Mouse (Mus musculus): ENCODE data around the gene Pim2.

GRCm38 (mm10) chrX:7867141-7867540, 10.9 kb upstream of the Pim2 start:
- TF ChIP-seq CTCF (IDR thresholded peaks at IDR 0.05; ENCODE audit: low read depth, low read length) (no peak), POLR2A (IDR thresholded peaks at IDR 0.05; ENCODE audit: insufficient read depth, low read length) (no peak), EP300 (IDR thresholded peaks at IDR 0.05; ENCODE audit: insufficient read depth, low read depth, low read length) (no peak)
